Mouse (Mus musculus): ENCODE data around the gene Zfp335.

The Zfp335 gene

DNA sequence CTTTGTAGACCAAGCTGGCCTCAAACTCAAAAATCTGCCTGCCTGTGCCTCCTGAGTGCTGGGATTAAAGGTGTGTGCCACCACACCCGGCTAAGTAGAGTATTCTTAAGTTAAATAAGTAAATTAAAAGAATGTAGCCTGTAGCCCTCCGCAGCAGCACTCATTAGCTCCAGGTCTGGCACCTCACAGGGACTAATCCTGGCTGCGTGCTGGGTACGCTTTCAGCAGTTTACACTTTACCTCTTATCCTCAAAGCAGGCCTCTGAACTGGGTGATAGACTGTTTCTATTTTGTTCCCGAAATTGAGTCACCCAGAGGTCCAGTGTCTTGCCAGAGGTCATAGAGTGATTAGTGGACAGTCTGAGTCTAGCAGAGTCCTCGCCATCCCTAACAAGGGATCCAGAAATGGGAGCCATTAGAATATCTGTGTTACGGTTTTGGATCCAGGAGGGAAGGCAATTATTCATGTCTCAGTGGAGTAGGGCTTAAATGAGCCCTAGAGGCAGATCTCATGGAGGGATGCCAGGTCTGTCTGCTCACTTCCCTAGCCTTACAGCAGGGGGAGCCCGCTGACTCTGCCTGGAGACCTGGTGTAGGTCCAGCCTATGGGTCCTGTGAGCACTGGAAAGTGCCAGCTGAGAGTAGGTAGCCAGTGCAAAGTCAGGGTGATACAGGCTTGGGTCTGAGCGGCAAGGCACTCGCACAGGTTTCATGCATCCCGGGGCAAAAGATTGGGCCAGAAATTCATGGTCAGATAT is 12.7 kb upstream of the Zfp335 start:
- in situ Hi-C loops (cut with MboI, MseI) = no loop called here

DNA sequence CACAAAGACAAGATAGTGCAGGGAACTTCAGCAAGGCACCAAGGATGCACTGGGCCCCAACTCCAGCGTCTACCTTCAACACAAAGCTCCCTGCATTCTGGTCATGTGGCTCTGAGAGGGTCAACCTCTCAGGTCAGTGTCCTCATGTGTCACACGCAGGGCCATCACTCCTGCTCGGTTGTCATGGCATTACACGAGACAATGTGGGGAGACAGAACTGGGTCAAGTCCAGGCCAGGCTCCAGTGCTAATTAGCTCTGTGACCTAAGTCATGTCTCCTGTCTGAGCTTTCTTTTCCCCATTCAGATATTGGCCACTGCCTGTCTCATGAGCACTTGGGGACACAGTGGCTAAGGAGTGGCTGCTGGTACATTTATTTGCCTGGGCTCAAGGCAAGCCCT is 11.7 kb upstream of the Zfp335 start:
- in situ Hi-C loops (cut with MboI, MseI) = no loop called here

DNA sequence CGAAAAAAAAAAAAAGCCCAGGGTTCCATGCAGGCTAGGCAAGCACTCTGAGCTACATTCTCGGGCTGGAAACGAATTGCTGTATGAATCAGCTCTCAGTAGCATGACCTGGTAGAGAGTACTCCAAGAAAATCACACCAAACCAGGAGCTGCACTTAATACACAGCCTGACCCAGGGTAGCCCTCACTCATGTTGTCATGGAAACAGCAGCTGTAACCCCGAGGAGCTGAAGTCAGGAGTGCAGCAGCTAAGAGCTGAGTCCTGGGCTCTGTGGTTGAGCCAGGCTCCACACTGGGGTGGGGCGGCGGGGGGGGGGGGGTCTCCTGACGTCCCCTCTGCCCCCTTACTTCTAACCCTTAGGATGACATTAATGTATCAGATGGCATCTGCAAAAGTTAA is 10.4 kb upstream of the Zfp335 start:
- in situ Hi-C loops (cut with MboI, MseI) = no loop called here

DNA sequence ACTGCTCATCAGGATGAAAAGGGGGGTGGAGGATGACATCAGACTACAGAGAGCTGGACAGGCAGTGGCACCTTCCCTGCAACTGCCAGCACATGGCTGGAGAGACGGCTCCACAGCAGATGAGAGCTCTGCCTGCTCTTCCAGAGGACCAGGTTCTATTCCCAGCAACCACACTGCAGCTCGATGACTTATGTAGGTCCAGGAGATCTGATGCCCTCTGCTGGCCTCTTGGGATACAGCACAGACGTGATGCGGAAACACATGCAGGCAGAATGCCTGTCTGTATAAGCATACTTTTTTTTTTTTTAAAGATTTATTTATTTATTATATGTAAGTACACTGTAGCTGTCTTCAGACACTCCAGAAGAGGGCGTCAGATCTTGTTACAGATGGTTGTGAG is 6.8 kb upstream of the Zfp335 start:
- in situ Hi-C loops (cut with MboI, MseI) = no loop called here

DNA sequence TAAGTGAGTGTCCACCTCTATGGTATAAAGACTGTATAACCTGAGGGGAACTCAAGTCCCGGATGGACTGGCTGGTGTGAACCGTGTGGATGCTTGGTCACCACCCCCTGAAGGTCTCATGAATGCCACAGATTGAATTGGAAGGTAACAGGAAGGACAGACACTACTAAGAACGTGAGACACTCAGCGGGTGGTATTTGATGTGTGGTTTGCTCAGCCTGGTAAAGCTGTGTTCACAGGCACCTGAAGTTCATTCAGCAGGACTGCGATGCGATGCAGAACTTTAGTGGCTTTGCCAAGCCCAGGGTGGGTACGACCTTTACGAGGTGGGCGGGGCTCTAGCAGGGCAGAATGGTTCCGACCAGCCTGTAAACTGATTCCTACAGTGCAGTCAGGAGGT is 5.8 kb upstream of the Zfp335 start:
- in situ Hi-C loops (cut with MboI, MseI) = no loop called here

DNA sequence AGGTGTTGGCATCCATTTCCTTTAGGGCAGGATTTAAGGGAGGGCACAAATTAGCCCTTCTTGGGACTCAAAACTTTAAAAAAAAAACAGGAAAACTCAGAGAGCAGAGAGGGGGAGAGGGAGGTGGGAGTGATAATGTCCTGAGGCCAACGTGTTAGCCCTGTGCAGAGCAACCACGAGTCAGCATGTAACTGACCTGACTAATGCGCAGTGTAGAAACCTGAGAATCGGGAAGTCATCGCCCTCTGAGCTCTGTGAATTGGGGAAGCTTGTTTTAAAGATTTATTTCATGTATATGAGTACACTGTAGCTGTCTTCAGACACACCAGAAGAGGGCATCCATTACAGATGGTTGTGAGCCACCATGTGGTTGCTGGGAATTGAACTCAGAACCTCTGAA is 5.3 kb upstream of the Zfp335 start:
- in situ Hi-C loops (cut with MboI, MseI) = no loop called here

DNA sequence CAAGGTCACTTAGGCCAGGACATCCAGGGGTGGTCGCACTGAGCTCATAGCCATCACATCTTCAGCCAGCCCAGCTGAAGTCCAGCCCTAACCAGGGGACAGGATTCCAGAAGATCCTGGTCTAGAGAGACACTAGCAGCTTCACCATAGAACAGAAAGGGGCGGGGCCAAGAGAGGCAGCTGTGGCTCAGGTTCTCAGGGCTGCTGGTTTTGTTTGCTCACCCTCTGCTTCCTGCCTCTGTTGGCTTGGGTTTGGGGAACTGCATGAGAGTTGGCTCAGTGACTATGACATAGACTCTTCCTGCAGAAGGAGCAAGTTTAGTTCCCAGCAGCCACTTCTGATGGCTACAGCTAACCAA is 1.9 kb upstream of the Zfp335 start:
- in situ Hi-C loops (cut with MboI, MseI) = no loop called here

DNA sequence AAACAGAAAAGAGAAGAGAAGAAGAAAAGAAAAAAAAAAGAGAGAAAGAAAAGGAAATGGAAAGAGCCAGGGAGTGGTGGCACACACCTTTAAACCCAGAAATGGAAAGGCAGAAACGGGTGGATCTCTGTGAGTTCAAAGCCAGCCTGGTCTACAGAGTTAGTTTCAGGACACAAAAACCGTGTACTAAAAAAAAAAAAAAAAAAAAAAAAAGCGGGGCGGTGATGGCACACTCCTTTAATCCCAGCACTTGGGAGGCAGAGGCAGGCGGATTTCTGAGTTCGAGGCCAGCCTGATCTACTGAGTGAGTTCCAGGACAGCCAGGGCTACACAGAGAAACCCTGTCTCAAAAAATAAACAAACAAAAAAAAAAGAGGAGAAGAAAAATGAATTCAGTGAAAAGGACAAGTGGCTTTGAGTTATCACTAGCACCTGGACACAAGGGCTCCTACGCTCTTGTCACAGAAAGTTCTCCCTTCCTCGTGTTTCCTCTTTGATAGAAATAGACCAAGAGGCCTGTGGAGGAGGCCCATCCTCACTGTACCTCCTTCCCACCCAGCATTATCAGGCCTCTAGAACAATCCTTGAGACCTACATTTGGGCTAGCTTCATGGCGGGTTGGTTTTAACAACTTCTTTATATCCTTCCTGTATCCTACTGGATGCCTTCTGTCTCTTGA is 1.3 kb upstream of the Zfp335 start:
- in situ Hi-C loops (cut with MboI, MseI) = no loop called here

DNA sequence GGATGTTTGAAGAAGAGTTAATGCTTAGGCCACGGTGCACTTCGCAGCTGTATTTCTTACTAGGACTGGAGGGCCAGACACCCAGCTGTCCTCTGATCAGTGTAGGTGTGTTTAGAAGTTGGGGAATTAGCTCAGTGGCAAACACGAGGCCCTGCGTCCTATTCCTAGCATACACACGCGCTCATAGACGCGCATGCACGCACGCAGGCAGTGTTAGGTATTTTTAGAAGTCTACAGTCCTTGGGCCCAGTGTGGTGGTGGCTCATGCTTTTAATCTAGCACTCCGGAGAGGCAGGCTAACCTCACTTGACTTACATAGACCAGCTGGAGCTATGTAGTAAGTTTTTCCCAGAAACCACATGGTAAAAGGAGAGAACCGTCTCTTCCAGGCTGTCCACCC is 594 bp upstream of the Zfp335 start:
- in situ Hi-C loops (cut with MboI, MseI) = no loop called here

DNA sequence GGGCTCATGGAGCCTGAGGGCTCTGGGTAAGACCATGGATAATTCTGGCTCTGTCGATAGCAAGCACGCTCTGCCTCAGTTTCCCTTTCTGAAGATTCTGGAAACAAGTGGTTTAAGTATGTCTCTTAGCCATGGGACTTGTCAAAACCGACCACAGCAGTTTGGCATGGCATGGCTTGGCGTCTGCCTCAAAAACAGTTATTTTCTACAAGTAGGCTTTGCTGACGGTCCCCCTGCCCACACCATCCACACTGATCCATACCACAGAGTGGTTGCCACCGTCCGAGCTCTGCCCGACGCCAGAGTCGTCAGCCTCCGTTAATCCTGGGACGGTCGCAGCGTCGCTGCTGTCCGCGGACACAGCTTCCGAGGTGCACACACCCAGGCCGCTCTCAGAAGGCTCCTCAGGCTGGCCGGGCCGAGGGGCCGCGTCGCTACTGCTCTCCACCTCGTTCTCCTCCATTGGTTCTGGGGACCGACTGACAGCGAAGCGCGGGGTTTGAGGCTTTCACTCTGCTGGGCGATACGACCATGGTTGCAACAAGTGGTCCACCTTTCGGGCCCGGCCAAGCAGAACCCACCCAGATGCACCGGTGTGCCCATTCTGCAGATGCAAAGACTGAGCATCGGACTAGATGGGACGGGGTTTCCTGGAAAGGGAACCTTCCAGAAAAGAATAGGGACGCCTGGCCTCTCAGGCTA is 1.0 kb downstream of the Zfp335 start:
- in situ Hi-C loops (cut with MboI, MseI) = no loop called here

DNA sequence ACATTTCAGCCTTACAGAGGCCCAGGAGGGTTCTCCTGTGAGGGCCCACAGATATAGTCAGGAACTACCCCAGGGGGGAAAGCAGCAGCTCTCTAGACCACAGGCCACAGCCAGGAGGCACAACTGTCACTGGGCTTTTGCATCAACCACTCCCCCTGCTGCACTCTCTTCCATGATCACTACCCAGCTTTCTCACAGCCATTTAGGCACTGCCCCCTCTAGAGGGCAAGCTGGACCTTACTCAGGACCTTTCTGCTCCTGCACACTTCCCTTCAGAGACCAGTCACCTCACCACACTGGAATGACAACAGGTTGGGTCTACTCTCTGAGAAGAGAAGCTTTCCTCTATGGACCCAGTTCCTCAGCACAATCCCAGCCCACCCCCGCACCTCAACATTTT is 2.0 kb downstream of the Zfp335 start:
- in situ Hi-C loops (cut with MboI, MseI) = loop anchor here (10.0 kb wide), 1 partner anchor 1305 kb away; the partner anchor contains the start of gene Ttpal

DNA sequence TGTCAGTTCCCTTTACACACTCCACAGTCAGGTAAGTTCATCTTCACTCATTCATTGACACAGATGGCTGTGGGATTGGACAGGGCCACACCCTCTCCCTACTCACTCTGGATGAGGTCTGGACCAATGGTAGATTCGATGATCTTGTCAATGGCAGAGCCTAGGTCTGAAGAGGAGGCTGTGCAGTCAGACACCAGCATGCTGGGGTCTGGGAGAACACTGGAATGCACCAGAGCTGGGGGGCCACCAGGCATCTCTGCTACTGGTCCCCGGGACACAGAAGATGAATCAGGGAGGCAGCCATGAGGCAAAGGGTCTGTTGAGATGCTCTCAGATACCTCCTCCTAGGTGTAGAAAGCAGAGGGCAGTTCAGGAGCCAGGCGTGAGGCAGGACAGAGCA is 2.5 kb downstream of the Zfp335 start:
- in situ Hi-C loops (cut with MboI, MseI) = loop anchor here (10.0 kb wide), 1 partner anchor 1304 kb away; the partner anchor contains the start of gene Ttpal

DNA sequence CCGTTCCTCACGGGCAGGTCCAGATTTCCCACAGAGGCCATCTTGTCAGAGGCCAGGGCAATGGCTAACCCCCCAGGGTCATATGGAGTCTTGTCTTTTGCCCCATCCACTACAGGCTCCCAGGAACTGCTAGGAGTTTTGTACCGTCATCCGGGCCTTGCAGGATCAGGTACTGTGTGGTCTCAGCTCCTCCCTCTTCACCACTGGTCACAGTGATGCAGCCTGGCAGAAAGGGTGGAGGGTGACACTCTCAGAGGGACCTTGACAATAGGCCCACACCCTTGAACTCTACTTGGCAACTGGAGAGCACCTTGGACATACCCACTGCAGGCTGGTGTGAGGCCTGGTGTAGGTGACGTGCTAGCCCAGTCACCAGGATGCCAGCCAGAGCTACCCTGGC is 3.5 kb downstream of the Zfp335 start:
- in situ Hi-C loops (cut with MboI, MseI) = loop anchor here (10.0 kb wide), 1 partner anchor 1303 kb away; the partner anchor contains the start of gene Ttpal

DNA sequence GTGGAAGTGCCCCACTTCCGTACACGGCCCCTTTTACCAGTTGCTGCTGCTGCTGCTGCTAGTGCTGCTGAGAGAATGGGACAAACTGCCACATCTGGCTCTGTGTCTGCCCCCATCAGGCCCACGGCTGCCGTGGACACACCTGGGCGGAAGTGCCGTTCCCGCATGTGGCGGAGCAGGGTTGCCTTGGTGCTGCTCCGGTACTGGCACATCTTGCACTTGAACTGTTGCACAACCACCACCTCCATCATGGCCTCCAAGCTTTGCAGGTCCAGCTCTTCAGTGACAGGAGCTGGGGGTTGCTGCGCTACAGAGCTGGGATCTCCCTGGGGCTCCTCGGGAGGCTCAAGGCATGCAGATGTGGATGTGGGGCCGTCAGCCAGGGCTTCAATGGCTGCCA is 4.0 kb downstream of the Zfp335 start:
- in situ Hi-C loops (cut with MboI, MseI) = loop anchor here (10.0 kb wide), 1 partner anchor 1303 kb away; the partner anchor contains the start of gene Ttpal

DNA sequence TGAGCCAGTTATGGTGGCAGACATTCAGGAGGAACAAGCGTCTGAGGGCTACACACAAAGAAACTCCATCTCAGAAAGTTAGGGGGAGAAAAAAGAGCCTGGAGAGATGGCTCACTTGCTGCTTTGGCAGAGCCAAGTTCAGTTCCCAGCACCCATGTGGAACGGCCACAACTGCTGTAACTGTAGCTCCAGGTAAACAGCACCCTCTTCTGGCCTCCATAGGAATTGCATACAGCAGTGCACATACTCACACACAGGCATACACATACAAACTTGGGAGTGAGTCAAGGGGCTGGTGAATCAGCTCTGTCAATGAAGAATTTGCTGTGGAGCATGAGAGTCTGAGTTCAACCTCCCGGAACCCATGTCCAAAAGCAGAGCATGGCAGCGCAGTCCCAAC is 5.5 kb downstream of the Zfp335 start:
- in situ Hi-C loops (cut with MboI, MseI) = loop anchor here (10.0 kb wide), 1 partner anchor 1301 kb away; the partner anchor contains the start of gene Ttpal

DNA sequence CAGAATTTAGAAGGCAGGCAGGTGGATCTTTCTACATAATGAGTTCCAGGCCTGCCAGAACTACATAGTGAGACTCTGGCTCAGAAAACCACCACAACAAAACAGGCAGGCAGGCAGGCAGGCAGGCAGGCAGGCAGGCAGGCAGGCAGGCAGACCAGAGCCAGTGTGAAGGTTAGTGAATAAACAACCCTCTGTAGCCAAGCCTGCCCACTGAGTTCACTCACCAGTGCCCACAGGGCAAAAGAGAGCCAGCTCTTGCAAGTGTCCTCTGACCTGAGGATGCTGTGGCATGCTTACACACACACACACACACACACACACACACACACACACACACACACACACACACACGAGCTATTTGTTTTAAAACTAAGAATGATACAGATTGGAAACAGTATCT is 8.1 kb downstream of the Zfp335 start:
- in situ Hi-C loops (cut with MboI, MseI) = loop anchor here (10.0 kb wide), 1 partner anchor 1299 kb away; the partner anchor contains the start of gene Ttpal

DNA sequence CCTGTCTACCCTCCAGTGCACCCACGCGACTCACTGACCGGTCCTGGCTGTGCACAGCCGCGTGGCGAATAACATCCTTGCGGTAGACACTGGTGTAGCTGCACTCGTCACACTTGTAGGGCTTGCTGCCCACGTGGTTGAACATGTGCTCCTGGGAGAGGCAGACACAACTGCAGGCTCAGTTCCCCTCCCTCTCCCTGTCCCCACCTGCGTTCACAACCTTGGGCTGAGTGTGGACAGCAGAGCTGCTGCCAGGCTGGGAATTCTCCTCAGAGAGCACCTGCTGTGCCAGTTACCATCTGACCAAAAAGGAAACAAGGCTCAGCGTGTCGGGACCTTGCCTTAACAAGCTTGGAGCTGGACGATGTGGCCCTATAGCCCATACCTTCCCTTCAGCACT is 10.2 kb downstream of the Zfp335 start:
- in situ Hi-C loops (cut with MboI, MseI) = loop anchor here (10.0 kb wide), 1 partner anchor 1297 kb away; the partner anchor contains the start of gene Ttpal

DNA sequence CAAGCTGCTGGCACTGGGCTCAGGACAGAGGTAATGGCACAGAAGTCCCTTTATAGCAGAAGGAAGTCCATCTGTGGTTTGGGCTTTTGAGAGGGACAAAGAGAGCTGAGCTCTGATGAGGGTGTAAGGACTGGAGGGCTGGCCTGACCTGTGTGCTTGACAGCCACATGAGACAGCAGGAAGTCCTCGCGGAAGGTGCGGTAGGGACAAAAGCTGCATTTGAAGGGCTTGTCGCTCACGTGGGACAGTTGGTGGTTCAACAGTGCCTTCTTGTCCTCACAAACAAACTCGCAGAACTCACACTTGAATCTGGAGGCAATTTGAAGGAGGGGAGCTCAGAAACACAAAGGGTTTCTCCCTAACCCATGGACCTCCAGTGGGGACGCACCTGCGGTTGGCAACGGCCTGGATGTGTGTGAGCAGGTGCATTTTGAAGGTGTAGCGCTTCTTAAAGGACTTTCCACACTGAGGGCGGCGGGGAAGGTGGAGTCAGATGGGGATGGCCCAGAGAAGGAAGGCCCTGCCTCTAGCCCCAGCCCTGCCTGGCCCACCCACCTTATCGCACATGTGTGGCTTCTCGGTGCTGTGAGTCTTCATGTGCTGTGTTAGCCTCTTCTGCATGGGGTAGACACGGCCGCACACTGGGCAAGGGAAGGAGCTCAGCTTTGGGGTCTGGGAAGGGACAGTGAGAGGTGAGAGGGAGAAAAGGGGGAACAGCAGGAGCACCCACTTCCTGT is 11.7 kb downstream of the Zfp335 start:
- in situ Hi-C loops (cut with MboI, MseI) = loop anchor here (10.0 kb wide), 1 partner anchor 1295 kb away; the partner anchor contains the start of gene Ttpal

DNA sequence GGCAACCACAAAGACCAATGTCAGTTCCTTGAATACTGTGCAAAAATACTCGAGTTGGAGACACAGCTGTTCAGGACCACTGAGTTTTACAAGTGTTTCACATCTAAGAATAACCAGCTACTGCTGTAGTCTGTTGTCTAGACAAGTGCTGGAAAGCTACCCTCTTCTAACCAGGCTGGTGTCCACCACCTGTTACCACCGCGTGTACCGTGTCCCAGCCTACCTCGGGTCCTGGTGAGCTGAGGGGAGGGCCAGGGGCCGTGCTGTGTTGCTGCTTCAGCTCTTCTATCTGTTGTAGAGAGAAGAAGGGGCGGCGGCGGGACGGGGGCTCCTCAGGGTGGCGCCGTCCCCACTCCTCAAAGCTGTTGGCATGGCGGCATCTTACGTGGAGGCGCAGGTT is 12.5 kb downstream of the Zfp335 start:
- in situ Hi-C loops (cut with MboI, MseI) = no loop called here

DNA sequence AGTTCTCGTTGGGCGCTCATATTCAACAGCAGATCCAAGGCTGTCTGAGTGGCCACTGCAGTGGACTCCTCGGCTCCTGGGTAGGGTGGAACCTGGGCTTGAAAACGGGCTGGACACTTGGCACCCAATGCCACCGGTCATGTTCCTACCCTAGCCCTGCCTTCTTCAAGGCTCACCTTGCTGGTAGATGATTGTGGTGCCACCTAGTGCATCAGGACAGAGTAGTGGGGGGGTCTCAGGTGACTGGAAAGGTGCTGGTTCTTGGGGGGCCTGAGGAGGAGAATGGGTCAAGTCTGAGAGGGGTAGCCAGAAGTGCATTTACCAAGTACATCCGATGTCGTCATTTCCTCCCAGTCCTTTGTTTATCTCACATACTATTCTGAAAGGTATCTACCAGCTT is 13.5 kb downstream of the Zfp335 start:
- in situ Hi-C loops (cut with MboI, MseI) = no loop called here

DNA sequence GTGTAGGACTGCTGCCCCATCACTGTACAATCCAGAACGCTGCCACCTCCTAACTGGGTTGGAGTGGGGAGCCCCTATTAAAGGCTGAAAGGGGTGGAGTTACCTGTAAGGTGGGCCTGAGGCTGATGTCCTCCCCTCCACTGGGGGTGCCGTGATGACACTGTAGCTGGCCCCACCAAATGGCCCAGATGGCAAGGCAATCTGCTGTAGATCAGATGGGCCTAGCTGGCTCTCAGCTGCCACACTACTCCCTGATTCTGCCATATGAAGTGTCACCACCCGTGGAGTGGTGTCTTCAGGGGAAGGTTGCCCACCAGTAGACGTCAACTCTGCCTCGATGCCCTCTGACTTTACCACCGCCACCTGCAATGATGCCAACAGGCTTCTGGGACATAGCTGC is 15.7 kb downstream of the Zfp335 start:
- in situ Hi-C loops (cut with MboI, MseI) = no loop called here

DNA sequence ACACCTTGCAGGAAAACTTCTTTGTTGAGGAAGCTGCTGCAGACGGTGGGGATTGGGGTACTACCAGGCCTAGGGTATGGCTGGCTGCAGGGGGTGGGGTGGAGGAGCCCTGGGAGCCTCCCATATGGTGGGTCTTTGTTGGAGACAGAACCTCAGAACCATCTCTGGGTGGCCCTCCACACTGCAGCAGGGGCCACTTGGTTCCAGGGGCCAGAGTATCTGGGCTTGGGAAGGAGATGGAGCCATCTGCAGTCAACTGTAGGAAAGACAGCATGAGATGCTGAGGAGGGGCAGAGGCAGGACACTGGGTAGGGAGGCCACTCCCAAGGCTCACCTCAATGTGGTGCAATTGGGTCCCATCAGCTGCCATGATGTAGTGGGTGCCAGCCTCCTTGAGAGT is 16.9 kb downstream of the Zfp335 start:
- in situ Hi-C loops (cut with MboI, MseI) = no loop called here

Measured in T-helper 1 cell (primary cell).